Mouse (Mus musculus) MEL (cell line): ENCODE data around the gene Ptk7. TPM values are rescaled to one million over a fixed set of nuclear protein-coding genes. Genes with fewer than 3 reads are reported as not detected.

Experiments used
- DNase-seq: peaks from one replicate; pipeline ENCODE4 v3.0.0; 2011; ENCODE audit warnings: low read depth, low spot score
- H3K27ac ChIP-seq: 2 replicates; pipeline ENCODE4 v1.5.1; 2012; ENCODE audit warnings: low read depth, mild to moderate bottlenecking, control low read depth, low read length, moderate library complexity; ENCODE audit not compliant: control insufficient read depth
- H3K27me3 ChIP-seq, 2 experiments: fragments of 150-350 bp in 1 of 2; sonication (generic) in 1 of 2; 2 replicates each; pipeline ENCODE4 v1.6.1; 2012; ENCODE audit warnings: low read length in 2 of 2, mild to moderate bottlenecking in 2 of 2, improper control_type of control experiment in 1 of 2, moderate library complexity in 1 of 2; ENCODE audit not compliant: insufficient read depth in 2 of 2, control insufficient read depth in 1 of 2
- H3K36me3 ChIP-seq, 2 experiments: 2 replicates each; pipeline ENCODE4 v1.6.1; 2012 to 2014; ENCODE audit warnings: low read length in 2 of 2, improper control_type of control experiment in 1 of 2, inconsistent platforms in 1 of 2, mild to moderate bottlenecking in 1 of 2; ENCODE audit not compliant: insufficient read depth in 2 of 2, control insufficient read depth in 1 of 2
- H3K4me1 ChIP-seq, 2 experiments: fragments of 150-350 bp in 1 of 2; sonication (generic) in 1 of 2; 2 replicates each; pipeline ENCODE4 v1.6.1; 2012; ENCODE audit warnings: low read length in 2 of 2, improper control_type of control experiment in 1 of 2, mild to moderate bottlenecking in 1 of 2; ENCODE audit not compliant: insufficient read depth in 2 of 2, control insufficient read depth in 1 of 2
- H3K4me3 ChIP-seq, 2 experiments: fragments of 150-350 bp in 1 of 2; sonication (generic) in 1 of 2; 2 replicates each; pipeline ENCODE4 v1.5.1; 2012; ENCODE audit warnings: low read depth in 2 of 2, low read length in 2 of 2, mild to moderate bottlenecking in 2 of 2, moderate library complexity in 2 of 2, control low read depth in 1 of 2, improper control_type of control experiment in 1 of 2; ENCODE audit not compliant: control insufficient read depth in 1 of 2, insufficient read depth in 1 of 2
- H3K79me2 ChIP-seq: 2 replicates; pipeline ENCODE4 v1.6.1; 2012; ENCODE audit warnings: mild to moderate bottlenecking, low read length, moderate library complexity; ENCODE audit not compliant: control insufficient read depth, poor library complexity, insufficient read depth
- H3K9ac ChIP-seq: 2 replicates; pipeline ENCODE4 v1.6.1; 2012; ENCODE audit warnings: low read depth, mild to moderate bottlenecking, control low read depth, low read length, moderate library complexity; ENCODE audit not compliant: control insufficient read depth, poor library complexity, severe bottlenecking
- H3K9me3 ChIP-seq: fragments of 150-350 bp; sonication (generic); replicated peaks from 2 replicates; pipeline ENCODE4 v1.6.1; 2012; ENCODE audit warnings: mild to moderate bottlenecking, low read length, improper control_type of control experiment, moderate library complexity; ENCODE audit not compliant: insufficient read depth
- CHD2 ChIP-seq: IDR thresholded peaks from 2 replicates; pipeline ENCODE4 v1.6.1; 2011; ENCODE audit warnings: low read length, improper control_type of control experiment
- E2F4 ChIP-seq: IDR thresholded peaks from 2 replicates; pipeline ENCODE4 v1.6.1; 2011; ENCODE audit warnings: low read depth, low read length, improper control_type of control experiment, borderline replicate concordance
- ELF1 ChIP-seq: IDR thresholded peaks from 2 replicates; pipeline ENCODE4 v1.6.1; 2014; ENCODE audit warnings: low read depth, mild to moderate bottlenecking, inconsistent platforms, low read length, improper control_type of control experiment, moderate library complexity
- EP300 ChIP-seq, 2 experiments: IDR thresholded peaks; 2 replicates each; pipeline ENCODE4 v1.6.1; 2011; ENCODE audit warnings: improper control_type of control experiment in 2 of 2, low read length in 2 of 2, low read depth in 1 of 2, mild to moderate bottlenecking in 1 of 2
- ETS1 ChIP-seq: IDR thresholded peaks from 2 replicates; pipeline ENCODE4 v1.6.1; 2012; ENCODE audit warnings: low read depth, mild to moderate bottlenecking, inconsistent platforms, low read length, improper control_type of control experiment, moderate library complexity
- HCFC1 ChIP-seq: IDR thresholded peaks from 2 replicates; pipeline ENCODE4 v1.6.1; 2012; ENCODE audit warnings: low read depth, mild to moderate bottlenecking, inconsistent platforms, low read length, improper control_type of control experiment, moderate library complexity
- JUND ChIP-seq: IDR thresholded peaks from 2 replicates; pipeline ENCODE4 v1.6.1; 2011; ENCODE audit warnings: low read depth, mild to moderate bottlenecking, improper control_type of control experiment, low read length
- MAFK ChIP-seq: IDR thresholded peaks from 2 replicates; pipeline ENCODE4 v1.6.1; 2011; ENCODE audit warnings: low read depth, mild to moderate bottlenecking, low read length, improper control_type of control experiment, borderline replicate concordance
- MAX ChIP-seq: IDR thresholded peaks from 2 replicates; pipeline ENCODE4 v1.6.1; 2011; ENCODE audit warnings: low read length, improper control_type of control experiment
- MAZ ChIP-seq: IDR thresholded peaks from 2 replicates; pipeline ENCODE4 v1.6.1; 2012; ENCODE audit warnings: low read depth, mild to moderate bottlenecking, inconsistent platforms, low read length, improper control_type of control experiment
- MEF2A ChIP-seq: IDR thresholded peaks from 2 replicates; pipeline ENCODE4 v1.6.1; 2014; ENCODE audit warnings: low read depth, mild to moderate bottlenecking, inconsistent platforms, low read length, improper control_type of control experiment; ENCODE audit not compliant: poor library complexity, insufficient replicate concordance, severe bottlenecking; ENCODE audit errors: extremely low read depth
- MYB ChIP-seq: IDR thresholded peaks from 2 replicates; pipeline ENCODE4 v1.6.1; 2011; ENCODE audit warnings: mild to moderate bottlenecking, low read depth, low read length, improper control_type of control experiment
- NELFE ChIP-seq: IDR thresholded peaks from 2 replicates; pipeline ENCODE4 v1.6.1; 2011; ENCODE audit warnings: low read depth, low read length, improper control_type of control experiment
- NRF1 ChIP-seq: IDR thresholded peaks from 2 replicates; pipeline ENCODE4 v1.6.1; 2014; ENCODE audit warnings: low read depth, mild to moderate bottlenecking, inconsistent platforms, low read length, improper control_type of control experiment, moderate library complexity; ENCODE audit not compliant: poor library complexity, insufficient read depth, severe bottlenecking
- POLR2A ChIP-seq, 2 experiments: IDR thresholded peaks; 2 replicates each; pipeline ENCODE4 v1.6.1; 2011 to 2012; ENCODE audit warnings: low read length in 2 of 2, mild to moderate bottlenecking in 2 of 2, control low read depth in 1 of 2, improper control_type of control experiment in 1 of 2, low read depth in 1 of 2, moderate library complexity in 1 of 2; ENCODE audit not compliant: control insufficient read depth in 1 of 2, insufficient read depth in 1 of 2, poor library complexity in 1 of 2
- POLR2AphosphoS2 ChIP-seq: IDR thresholded peaks from 2 replicates; pipeline ENCODE4 v1.6.1; 2011; ENCODE audit warnings: low read length, improper control_type of control experiment
- POLR2AphosphoS5 ChIP-seq: IDR thresholded peaks from 2 replicates; pipeline ENCODE4 v1.6.1; 2012; ENCODE audit warnings: low read depth, borderline replicate concordance, mild to moderate bottlenecking, inconsistent platforms, low read length, moderate library complexity, mixed read lengths
- RAD21 ChIP-seq: IDR thresholded peaks from 2 replicates; pipeline ENCODE4 v1.6.1; 2011; ENCODE audit warnings: mild to moderate bottlenecking, low read depth, low read length, improper control_type of control experiment
- RCOR1 ChIP-seq: IDR thresholded peaks from 2 replicates; pipeline ENCODE4 v1.6.1; 2012; ENCODE audit warnings: low read depth, mild to moderate bottlenecking, inconsistent platforms, low read length, improper control_type of control experiment
- SIN3A ChIP-seq: IDR thresholded peaks from 2 replicates; pipeline ENCODE4 v1.6.1; 2012; ENCODE audit warnings: low read length, improper control_type of control experiment, inconsistent platforms
- TAL1 ChIP-seq: IDR thresholded peaks from 2 replicates; pipeline ENCODE4 v1.6.1; 2012; ENCODE audit warnings: mild to moderate bottlenecking, inconsistent platforms, low read length, moderate library complexity, mixed read lengths
- USF1 ChIP-seq: IDR thresholded peaks from 2 replicates; pipeline ENCODE4 v1.6.1; 2014; ENCODE audit warnings: low read depth, mild to moderate bottlenecking, inconsistent platforms, low read length, improper control_type of control experiment, moderate library complexity
- USF2 ChIP-seq, 2 experiments: IDR thresholded peaks; 2 replicates each; pipeline ENCODE4 v1.6.1; 2011 to 2012; ENCODE audit warnings: improper control_type of control experiment in 2 of 2, low read length in 2 of 2, borderline replicate concordance in 1 of 2, inconsistent platforms in 1 of 2, low read depth in 1 of 2, mild to moderate bottlenecking in 1 of 2; ENCODE audit not compliant: insufficient read depth in 1 of 2
- ZKSCAN1 ChIP-seq: IDR thresholded peaks from 2 replicates; pipeline ENCODE4 v1.6.1; 2012; ENCODE audit warnings: low read depth, mild to moderate bottlenecking, inconsistent platforms, low read length, improper control_type of control experiment, moderate library complexity
- ZMIZ1 ChIP-seq: IDR thresholded peaks from 2 replicates; pipeline ENCODE4 v1.6.1; 2012; ENCODE audit warnings: low read depth, mild to moderate bottlenecking, inconsistent platforms, low read length, improper control_type of control experiment, moderate library complexity
- ZNF384 ChIP-seq: IDR thresholded peaks from 2 replicates; pipeline ENCODE4 v1.6.1; 2012; ENCODE audit warnings: low read depth, mild to moderate bottlenecking, inconsistent platforms, low read length, improper control_type of control experiment
- polyA plus RNA-seq, 2 experiments: library from polyadenylated mRNA; stranded (reverse) in 1 of 2; unstranded in 1 of 2; fragments of >175 nt in 1 of 2; fragments of >200 nt in 1 of 2; gene quantifications; 2 replicates each; pipeline versions ENCODE4 v1.2.1 to v1.2.4; 2012; ENCODE audit warnings: low replicate concordance in 2 of 2, low read depth in 1 of 2; ENCODE audit not compliant: insufficient read length in 2 of 2, insufficient read depth in 1 of 2, missing spikeins in 1 of 2
- total RNA-seq: library from RNA; depleted of rRNA; stranded (reverse); fragments of 300-350 nt; gene quantifications from 2 replicates; pipeline ENCODE4 v1.2.3, GENCODE M21; 2012

The Ptk7 gene
- total and polyA plus RNA-seq, 3 experiments = 0.04 to 0.10 TPM; not detected in 1

DNA sequence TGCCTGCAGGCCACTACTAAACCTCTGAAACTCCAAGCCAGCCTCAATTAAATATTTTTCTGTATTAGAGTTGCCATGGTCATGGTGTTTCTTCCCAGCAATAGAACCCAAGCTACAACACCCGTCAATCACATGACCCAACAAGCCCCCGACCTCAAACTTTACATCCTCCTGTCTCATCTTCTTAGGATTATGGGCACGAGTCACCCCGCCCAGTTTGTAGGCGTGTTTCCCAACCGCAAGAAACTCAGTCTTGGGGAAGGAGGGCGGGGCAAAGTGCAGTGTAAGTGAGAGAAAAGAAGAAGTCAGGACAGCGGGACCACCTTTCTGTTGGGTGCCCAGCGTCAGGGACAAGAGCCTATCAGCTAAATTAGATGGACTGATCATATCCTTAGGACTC, 41.1 kb downstream of the Ptk7 start (continued):
- no peak for TF ChIP-seq MAFK
- no peak for TF ChIP-seq ETS1
- no peak for TF ChIP-seq ZKSCAN1
- no peak for TF ChIP-seq JUND
- no peak for TF ChIP-seq POLR2AphosphoS5
- no peak for TF ChIP-seq MYB
- TF ChIP-seq TAL1 = no peak
- no peak for TF ChIP-seq HCFC1
- no peak for TF ChIP-seq MAX
- TF ChIP-seq RCOR1 = no peak
- peak in 1 of 2 experiments; percentile 22; a peak in 1 of 4 replicates for TF ChIP-seq POLR2A (IDR thresholded peaks at IDR 0.05; ENCODE audit: control insufficient read depth in 1 of 2, insufficient read depth in 1 of 2, low read depth in 1 of 2, low read length in 2 of 2, poor library complexity in 1 of 2)
- no peak for TF ChIP-seq USF2 (IDR thresholded peaks at IDR 0.05; ENCODE audit: borderline replicate concordance in 1 of 2, insufficient read depth in 1 of 2, low read depth in 1 of 2, low read length in 2 of 2)
- TF ChIP-seq EP300 (IDR thresholded peaks at IDR 0.05; ENCODE audit: low read depth in 1 of 2, low read length in 2 of 2) = peak in 1 of 2 experiments; percentile 20; a peak in 1 of 4 replicates

DNA sequence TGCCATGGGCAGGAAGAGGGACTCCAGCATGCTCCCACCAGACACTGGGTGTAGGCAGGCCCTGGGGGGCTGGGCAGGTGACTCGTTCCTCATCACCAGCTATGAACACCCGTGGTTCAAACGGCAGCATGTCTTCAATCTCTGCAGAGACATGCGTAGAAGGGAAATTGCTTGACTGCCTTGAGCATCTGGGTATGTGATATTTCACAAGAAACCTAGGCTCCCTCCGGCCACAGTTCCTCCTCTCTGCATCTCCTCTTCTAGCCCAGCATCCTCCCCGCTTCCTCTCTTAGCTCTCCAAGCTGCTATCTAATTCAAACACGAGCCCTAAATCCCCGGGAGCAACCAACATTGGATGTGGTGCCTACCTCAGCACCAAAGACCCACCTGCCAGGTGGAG, 43.0 kb downstream of the Ptk7 start:
- DNase-seq = no peak
- TF ChIP-seq MAZ (no peak), RCOR1 (no peak), SIN3A (no peak), NELFE (no peak), ZMIZ1 (no peak), E2F4 (no peak), NRF1 (no peak), ZNF384 (no peak), POLR2AphosphoS2 (no peak), MEF2A (no peak), POLR2A (IDR thresholded peaks at IDR 0.05; ENCODE audit: control insufficient read depth in 1 of 2, insufficient read depth in 1 of 2, low read depth in 1 of 2, low read length in 2 of 2, poor library complexity in 1 of 2) (no peak), USF2 (IDR thresholded peaks at IDR 0.05; ENCODE audit: borderline replicate concordance in 1 of 2, insufficient read depth in 1 of 2, low read depth in 1 of 2, low read length in 2 of 2) (no peak), CHD2 (no peak), JUND (no peak), USF1 (no peak), RAD21 (no peak), ETS1 (no peak), ZKSCAN1 (no peak), ELF1 (no peak)
- TF ChIP-seq, all 39 proteins: peak for 0
- Histone ChIP-seq H3K27me3 (no peaks in the 10 kb centered on the region; a peak in 2 of 4 replicates), H3K27ac (no peak overlapping the region), H3K4me1 (peaks cover 7 to 18% of the 10 kb centered on the region in 2 experiments; a peak in 3 of 4 replicates), H3K9me3 (no peaks in the 10 kb centered on the region), H3K79me2 (no peaks in the 10 kb centered on the region), H3K4me3 (no peak overlapping the region), H3K9ac (no peak overlapping the region), H3K36me3 (peaks cover 0 to 6% of the 10 kb centered on the region in 2 experiments; a peak in 1 of 4 replicates)
